Mouse (Mus musculus): Measurements from ENCODE around the gene Rps18.

GRCm38 (mm10) chr17:33911052-33911812 lies 44.6 kb downstream of the Rps18 start:
- TF ChIP-seq CTCF (IDR thresholded peaks at IDR 0.05; ENCODE audit: low read depth, low read length) (no peak), POLR2A (IDR thresholded peaks at IDR 0.05; ENCODE audit: extremely low read depth, insufficient read depth, low read length) (no peak)

Measured in liver, adult 2 months (tissue).